Comparison of ENCODE assay signal across 32 mouse cellular contexts in the genomic region with DNA sequence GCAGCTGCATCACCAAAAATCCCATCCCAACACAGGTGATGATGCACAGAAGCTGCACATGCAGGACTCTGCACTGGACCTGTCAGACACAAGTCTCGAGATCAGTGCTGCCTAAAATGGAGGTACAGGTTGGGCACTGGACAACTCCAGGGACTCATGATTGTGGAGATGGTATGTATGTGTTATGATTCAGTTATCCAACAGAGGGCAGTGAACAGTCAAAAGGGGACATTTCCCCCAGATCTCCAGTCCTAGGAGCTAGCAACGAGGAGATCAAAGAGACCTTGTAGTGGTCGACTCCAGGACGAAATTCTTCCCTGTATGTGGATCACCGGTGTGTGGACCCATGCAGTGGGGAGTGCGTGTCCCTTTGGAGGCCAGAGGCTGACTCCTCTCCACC. TPM values are rescaled to one million over a fixed set of nuclear protein-coding genes. Genes with fewer than 3 reads are reported as not detected.
A peak's percentile ranks its signal among the peaks of the same experiment; 100 is the strongest.
DNase-seq lines count a peak whose midpoint lies in the region; ATAC-seq and TF ChIP-seq lines count a peak whose summit lies in the region.
"Had no signal": no experiment of that assay in that cellular context is flagged by ENCODE, and none has a peak within 500 bp of the region (broad histone marks: within the 10 kb centered on the region; RNA-seq: fewer than 3 reads in every experiment).

No protein-coding gene starts in this region.

- H3K27ac ChIP-seq in liver, embryonic 12.5 days: no peak overlapping the region
- no peak overlapping the region for H3K27ac ChIP-seq in liver, embryonic 11.5 days (ENCODE audit: low read depth, low read length)
- H3K27ac ChIP-seq in heart, embryonic 12.5 days (ENCODE audit: poor library complexity, severe bottlenecking): no peak overlapping the region
- H3K27ac ChIP-seq: hindbrain, embryonic 14.5 days; kidney, embryonic 15.5 days; layer of hippocampus, adult 2 months; limb, embryonic 13.5 days; liver, embryonic 15.5 days; midbrain, embryonic 13.5 days; neural tube, embryonic 13.5 days had no signal

- 28% methylated on average over 6 of the region's 6 CpGs for WGBS in liver, embryonic 12.5 days (ENCODE audit: insufficient replicate concordance)
- WGBS in liver, embryonic 11.5 days: 39% methylated on average over 6 of the region's 6 CpGs
- WGBS in heart, embryonic 12.5 days: 37% methylated on average over 6 of the region's 6 CpGs

- H3K9me3 ChIP-seq in liver, embryonic 12.5 days (replicated peaks): no peaks in the 10 kb centered on the region
- no peaks in the 10 kb centered on the region for H3K9me3 ChIP-seq in liver, embryonic 11.5 days (ENCODE audit: control insufficient read depth, low read length)
- no peaks in the 10 kb centered on the region for H3K9me3 ChIP-seq in heart, embryonic 12.5 days (replicated peaks)
- H3K9me3 ChIP-seq: kidney, embryonic 15.5 days; limb, embryonic 13.5 days; liver, embryonic 15.5 days; megakaryocyte, embryonic 14.5 days; midbrain, embryonic 13.5 days; neural tube, embryonic 13.5 days had no signal

- H3K4me3 ChIP-seq in liver, embryonic 12.5 days: no peak overlapping the region
- no peak overlapping the region for H3K4me3 ChIP-seq in liver, embryonic 11.5 days (ENCODE audit: low read depth, low read length)
- H3K4me3 ChIP-seq in heart, embryonic 12.5 days: no peak overlapping the region
- H3K4me3 ChIP-seq: kidney, embryonic 15.5 days; layer of hippocampus, adult 2 months; limb, embryonic 13.5 days; liver, embryonic 15.5 days; megakaryocyte, embryonic 14.5 days; midbrain, embryonic 13.5 days; neural tube, embryonic 13.5 days had no signal

- TF ChIP-seq POLR2A in brain, embryonic 14.5 days (IDR thresholded peaks at IDR 0.05; ENCODE audit: borderline replicate concordance, extremely low read depth, insufficient read depth, insufficient read length, poor library complexity, severe bottlenecking): no peak

- peaks cover 7% of the 10 kb centered on the region for H3K4me1 ChIP-seq in liver, embryonic 12.5 days
- H3K4me1 ChIP-seq in liver, embryonic 11.5 days (replicated peaks; ENCODE audit: control insufficient read depth, insufficient read depth, low read length): no peaks in the 10 kb centered on the region
- H3K4me1 ChIP-seq in heart, embryonic 12.5 days (replicated peaks): no peaks in the 10 kb centered on the region
- H3K4me1 ChIP-seq: kidney, embryonic 15.5 days; limb, embryonic 13.5 days; liver, embryonic 15.5 days; midbrain, embryonic 13.5 days; neural tube, embryonic 13.5 days had no signal

- 0 out of 2 replicates have a peak, but pooled peaks have one; percentile 10 for ATAC-seq in liver, embryonic 12.5 days
- ATAC-seq in liver, embryonic 11.5 days (replicated peaks; ENCODE audit: low FRiP score): no peak
- ATAC-seq in heart, embryonic 12.5 days (ENCODE audit: insufficient number of reproducible peaks, low FRiP score): no peak
- ATAC-seq: forebrain, embryonic 14.5 days; midbrain, embryonic 13.5 days had no signal

- no peak overlapping the region for H3K4me2 ChIP-seq in liver, embryonic 12.5 days
- H3K4me2 ChIP-seq in liver, embryonic 11.5 days: no peak overlapping the region
- no peak overlapping the region for H3K4me2 ChIP-seq in heart, embryonic 12.5 days
- H3K4me2 ChIP-seq: heart, embryonic 11.5 days; hindbrain, embryonic 14.5 days; kidney, embryonic 15.5 days; limb, embryonic 13.5 days; liver, embryonic 15.5 days; midbrain, embryonic 13.5 days; neural tube, embryonic 13.5 days had no signal

- DNase-seq in liver, embryonic 11.5 days (ENCODE audit: low spot score): no peak
- DNase-seq in ES-CJ7 (ENCODE audit: low read depth, low spot score): peak; percentile 47
- no peak for DNase-seq in brain, embryonic 14.5 days (ENCODE audit: low read depth)
- DNase-seq in cerebellum, adult 11 months: no peak
- no peak for DNase-seq in urinary bladder, postnatal 14 days (ENCODE audit: low spot score)
- DNase-seq: adrenal gland, adult 8-10 months; cerebellum, adult 9-10 months; cerebellum, postnatal 36 days; gastrocnemius, postnatal 36 days; heart, adult 18-20 months; heart, postnatal 4 days; kidney, adult 18-20 months; kidney, postnatal 25 days; lung, postnatal 36 days had no signal

- H3K9ac ChIP-seq in liver, embryonic 12.5 days: no peak overlapping the region
- no peak overlapping the region for H3K9ac ChIP-seq in liver, embryonic 11.5 days (ENCODE audit: low read depth, low read length)
- no peak overlapping the region for H3K9ac ChIP-seq in heart, embryonic 12.5 days
- H3K9ac ChIP-seq: hindbrain, embryonic 14.5 days; kidney, embryonic 15.5 days; limb, embryonic 13.5 days; liver, embryonic 15.5 days; midbrain, embryonic 13.5 days; neural tube, embryonic 13.5 days had no signal

- TF ChIP-seq CTCF in brain, embryonic 14.5 days (IDR thresholded peaks at IDR 0.05; ENCODE audit: borderline replicate concordance, extremely low read depth, insufficient read depth, insufficient read length): 0 out of 2 replicates have a peak, but pooled peaks have one; percentile 2

- H3K36me3 ChIP-seq in liver, embryonic 12.5 days: no peaks in the 10 kb centered on the region
- no peaks in the 10 kb centered on the region for H3K36me3 ChIP-seq in liver, embryonic 11.5 days (ENCODE audit: control insufficient read depth, insufficient read depth, low read length)
- H3K36me3 ChIP-seq in heart, embryonic 12.5 days: no peaks in the 10 kb centered on the region
- H3K36me3 ChIP-seq: kidney, embryonic 15.5 days; limb, embryonic 13.5 days; liver, embryonic 15.5 days; midbrain, embryonic 13.5 days; neural tube, embryonic 13.5 days had no signal

- H3K27me3 ChIP-seq in liver, embryonic 12.5 days (replicated peaks): peaks cover 17% of the 10 kb centered on the region; the same call in 1 of the 2 replicates
- no peaks in the 10 kb centered on the region; the same call in 1 of the 2 replicates for H3K27me3 ChIP-seq in liver, embryonic 11.5 days (replicated peaks; ENCODE audit: control insufficient read depth, insufficient read depth, low read length)
- no peaks in the 10 kb centered on the region for H3K27me3 ChIP-seq in heart, embryonic 12.5 days (replicated peaks)
- H3K27me3 ChIP-seq: kidney, embryonic 15.5 days; limb, embryonic 13.5 days; liver, embryonic 15.5 days had no signal

RNA-seq across cellular contexts. Expression of gene A230050P20Rik, which starts 8.5 kb away (rescaled TPM):
- polyA plus RNA-seq in liver, embryonic 12.5 days (2016; fragmentation: Nextera tagmentation; extraction: Ambion mirVana): 7.9 TPM in 2 replicates
- 7.1 and 8.8 TPM in 2 replicates for polyA plus RNA-seq in liver, embryonic 11.5 days (2014; fragmentation: Nextera tagmentation; extraction: Ambion mirVana)
- 6.6 and 8.7 TPM in 2 replicates for polyA plus RNA-seq in brain, embryonic 14.5 days (2012; rRNA removed)
- 6.5 and 7.1 TPM in 2 replicates for polyA plus RNA-seq in heart, embryonic 12.5 days (2016; fragmentation: Nextera tagmentation; extraction: Ambion mirVana)

RNA-seq across cellular contexts. Expression of gene Angptl6, which starts 19.6 kb away (rescaled TPM):
- polyA plus RNA-seq in liver, embryonic 12.5 days (2016; fragmentation: Nextera tagmentation; extraction: Ambion mirVana): 10.5 and 11.3 TPM in 2 replicates
- polyA plus RNA-seq in liver, embryonic 11.5 days (2014; fragmentation: Nextera tagmentation; extraction: Ambion mirVana): 9.4 TPM in 2 replicates
- 11.7 and 13.9 TPM in 2 replicates for polyA plus RNA-seq in brain, embryonic 14.5 days (2012; rRNA removed)
- 1.5 and 2.5 TPM in 2 replicates for polyA plus RNA-seq in heart, embryonic 12.5 days (2016; fragmentation: Nextera tagmentation; extraction: Ambion mirVana)

RNA-seq across cellular contexts. Expression of gene Ppan, which starts 28.0 kb away (rescaled TPM):
- 124 and 132 TPM in 2 replicates for polyA plus RNA-seq in liver, embryonic 12.5 days (2016; fragmentation: Nextera tagmentation; extraction: Ambion mirVana)
- 170 and 178 TPM in 2 replicates for polyA plus RNA-seq in liver, embryonic 11.5 days (2014; fragmentation: Nextera tagmentation; extraction: Ambion mirVana)
- 73.8 and 96.8 TPM in 2 replicates for polyA plus RNA-seq in brain, embryonic 14.5 days (2012; rRNA removed)
- polyA plus RNA-seq in heart, embryonic 12.5 days (2016; fragmentation: Nextera tagmentation; extraction: Ambion mirVana): 43.5 and 44.3 TPM in 2 replicates

RNA-seq across cellular contexts. Expression of gene Eif3g, which starts 38.5 kb away (rescaled TPM):
- 303 and 313 TPM in 2 replicates for polyA plus RNA-seq in liver, embryonic 12.5 days (2016; fragmentation: Nextera tagmentation; extraction: Ambion mirVana)
- polyA plus RNA-seq in liver, embryonic 11.5 days (2014; fragmentation: Nextera tagmentation; extraction: Ambion mirVana): 440 and 448 TPM in 2 replicates
- polyA plus RNA-seq in brain, embryonic 14.5 days (2012; rRNA removed): 144 and 152 TPM in 2 replicates
- polyA plus RNA-seq in heart, embryonic 12.5 days (2016; fragmentation: Nextera tagmentation; extraction: Ambion mirVana): 215 and 236 TPM in 2 replicates

RNA-seq across cellular contexts. Expression of gene Rdh8, which starts 41.6 kb away (rescaled TPM):
- polyA plus RNA-seq in liver, embryonic 12.5 days (2016; fragmentation: Nextera tagmentation; extraction: Ambion mirVana): not detected in 2 replicates
- polyA plus RNA-seq in liver, embryonic 11.5 days (2014; fragmentation: Nextera tagmentation; extraction: Ambion mirVana): not detected in 2 replicates
- not detected in 2 replicates for polyA plus RNA-seq in brain, embryonic 14.5 days (2012; rRNA removed)
- polyA plus RNA-seq in heart, embryonic 12.5 days (2016; fragmentation: Nextera tagmentation; extraction: Ambion mirVana): not detected in 2 replicates
- polyA plus RNA-seq: embryonic facial prominence, embryonic 14.5 days; forebrain, embryonic 14.5 days; frontal cortex, adult 2 months; heart, embryonic 11.5 days; heart, postnatal 0 days; hindbrain, embryonic 14.5 days; kidney, embryonic 15.5 days; limb, embryonic 13.5 days; liver, embryonic 15.5 days; lung, embryonic 16.5 days; midbrain, embryonic 13.5 days; neural tube, embryonic 13.5 days; testis, adult 2 months; urinary bladder, adult 2 months had no signal
